Mouse (Mus musculus): ENCODE data around the gene Dmgdh.

DNA sequence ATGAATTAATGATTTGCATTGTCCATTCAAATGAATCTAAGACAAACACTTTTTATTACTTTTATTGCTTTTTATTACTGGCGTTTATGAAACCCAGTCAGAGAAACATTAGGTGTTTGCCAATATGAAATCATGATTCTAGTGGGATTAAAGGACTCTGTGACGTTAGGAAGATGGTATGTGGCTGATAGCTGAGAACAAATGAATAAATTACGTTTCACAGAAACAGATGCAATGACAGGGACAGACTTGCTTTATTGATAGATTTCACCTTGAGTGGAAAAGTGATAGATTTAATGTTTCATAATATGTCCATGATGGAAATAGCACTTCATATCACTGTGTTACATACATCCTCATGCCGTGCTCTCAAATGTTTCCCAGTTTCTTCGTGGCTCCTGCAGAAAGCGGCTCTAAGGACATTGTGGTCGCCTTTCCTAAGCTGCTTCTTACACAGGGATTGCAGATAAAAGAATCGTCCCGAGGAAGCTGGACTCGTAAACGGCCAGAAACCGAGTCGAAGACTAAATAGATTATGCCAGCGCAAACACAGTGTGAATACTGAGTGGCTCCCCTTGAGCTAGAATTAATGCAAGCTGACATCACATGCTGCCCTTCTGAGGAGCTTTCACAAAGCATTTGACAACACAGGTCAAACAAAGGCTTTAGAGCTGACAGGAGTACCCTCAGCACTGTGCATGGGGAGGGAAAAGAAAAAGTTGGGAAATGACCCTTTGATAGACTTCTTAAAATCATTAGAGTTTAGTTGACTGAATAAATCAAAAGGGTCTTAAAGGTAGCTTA is 78.6 kb downstream of the Dmgdh start:
- no peak for TF ChIP-seq CTCF (IDR thresholded peaks at IDR 0.05; ENCODE audit: low read depth, low read length)
- TF ChIP-seq POLR2A (IDR thresholded peaks at IDR 0.05; ENCODE audit: borderline replicate concordance, low read depth, low read length), result no peak
